Mouse (Mus musculus) liver, embryonic 14.5 days (tissue): ENCODE measurements around the gene Popdc3. TPM values are rescaled to one million over a fixed set of nuclear protein-coding genes. Genes with fewer than 3 reads are reported as not detected.

Experiments used
- ATAC-seq: fragments of 200-750 bp; cut with Nextera tagmentation; 2 replicates; pipeline ENCODE4 v1.8.0; 2017; ENCODE audit warnings: moderate number of reproducible peaks, mild to moderate bottlenecking, moderate library complexity; ENCODE audit not compliant: insufficient read depth
- DNase-seq, 3 experiments: peaks; one replicate each; pipeline ENCODE4 v3.0.0-alpha.2; 2012 to 2013; ENCODE audit warnings: low read depth in 3 of 3, low spot score in 3 of 3
- H3K27ac ChIP-seq: fragments of 300-500 bp; sonication (generic); 2 replicates; pipeline ENCODE4 v1.5.1; 2014; ENCODE audit warnings: moderate library complexity, mild to moderate bottlenecking, control low read depth, inconsistent platforms
- H3K27me3 ChIP-seq: fragments of 300-500 bp; sonication (generic); 2 replicates; pipeline ENCODE4 v1.6.1; 2014; ENCODE audit warnings: mild to moderate bottlenecking, low read length, moderate library complexity; ENCODE audit not compliant: control insufficient read depth, insufficient read depth
- H3K36me3 ChIP-seq: fragments of 300-500 bp; sonication (generic); replicated peaks from 2 replicates; pipeline ENCODE4 v1.6.1; 2014; ENCODE audit warnings: low read depth; ENCODE audit not compliant: control insufficient read depth, insufficient read depth
- H3K4me1 ChIP-seq, 2 experiments: fragments of 200-500 bp in 1 of 2; fragments of 300-500 bp in 1 of 2; sonication (generic) in 1 of 2; replicated peaks; 2 replicates each; pipeline ENCODE4 v1.6.1; 2012 to 2014; ENCODE audit warnings: antibody characterized with exemption in 1 of 2, inconsistent platforms in 1 of 2, low read length in 1 of 2; ENCODE audit not compliant: control insufficient read depth in 2 of 2, insufficient read depth in 2 of 2
- H3K4me2 ChIP-seq: fragments of 300-500 bp; sonication (generic); 2 replicates; pipeline ENCODE4 v1.6.1; 2014; ENCODE audit warnings: low read depth, mild to moderate bottlenecking, control low read depth, moderate library complexity
- H3K4me3 ChIP-seq, 2 experiments: fragments of 200-500 bp in 1 of 2; fragments of 300-500 bp in 1 of 2; sonication (generic) in 1 of 2; 2 replicates each; pipeline ENCODE4 v1.5.1; 2012 to 2014; ENCODE audit warnings: low read depth in 2 of 2, low read length in 2 of 2, mild to moderate bottlenecking in 2 of 2, control low read depth in 1 of 2, inconsistent platforms in 1 of 2, moderate library complexity in 1 of 2; ENCODE audit not compliant: insufficient read depth in 1 of 2
- H3K9ac ChIP-seq: fragments of 300-500 bp; sonication (generic); replicated peaks from 2 replicates; pipeline ENCODE4 v1.6.1; 2014; ENCODE audit warnings: mild to moderate bottlenecking, control low read depth, moderate library complexity
- H3K9me3 ChIP-seq: fragments of 300-500 bp; sonication (generic); 2 replicates; pipeline ENCODE4 v1.6.1; 2016; ENCODE audit warnings: low read length, mixed read lengths; ENCODE audit not compliant: control insufficient read depth
- CTCF ChIP-seq: IDR thresholded peaks from 2 replicates; pipeline ENCODE4 v1.5.1; 2016; ENCODE audit warnings: antibody characterized with exemption, low read depth, control low read depth
- EP300 ChIP-seq: IDR thresholded peaks from 2 replicates; pipeline ENCODE4 v1.6.1; 2016; ENCODE audit warnings: antibody characterized with exemption, low read depth
- WGBS: fragments of 180-500 bp; shearing (Covaris S2); extraction: QIAGEN DNeasy Blood & Tissue Kit; methylation state at CpG from one replicate; pipeline ENCODE4 v1.1.7; 2014; ENCODE audit not compliant: insufficient replicate concordance; 5-methylcytosine and 5-hydroxymethylcytosine counted together
- polyA plus RNA-seq, 2 experiments: library from polyadenylated mRNA; depleted of rRNA in 1 of 2; stranded (reverse) in 1 of 2; unstranded in 1 of 2; fragments of >200 nt; fragmentation: Nextera tagmentation in 1 of 2; extraction: Ambion mirVana in 1 of 2; gene quantifications; 2 replicates each; pipeline versions ENCODE4 v1.2.1 to v1.2.3; 2012 to 2014

The Popdc3 gene
- polyA plus RNA-seq, 2 experiments, result 0.03 TPM; not detected in 1

- Histone ChIP-seq H3K4me3 (no peak overlapping the region), H3K36me3 (no peaks in the 10 kb centered on the region), H3K27ac (no peak overlapping the region), H3K9ac (no peak overlapping the region), H3K27me3 (peaks cover 5% of the 10 kb centered on the region), H3K9me3 (no peaks in the 10 kb centered on the region), H3K4me2 (no peak overlapping the region), H3K4me1 (no peaks in the 10 kb centered on the region)
- ATAC-seq, result no peak
- TF ChIP-seq CTCF (no peak), EP300 (no peak)
- DNase-seq, result no peak
- 57% methylated on average over 5 of the region's 5 CpGs for WGBS
Observed at GRCm38 (mm10) chr10:45295093-45295492, 117.2 kb downstream of the Popdc3 start.

- no peak overlapping the region for H3K27ac ChIP-seq
- no peak overlapping the region for H3K9ac ChIP-seq
- no peak overlapping the region for H3K4me3 ChIP-seq
- H3K4me2 ChIP-seq, result no peak overlapping the region
- H3K9me3 ChIP-seq, result no peaks in the 10 kb centered on the region
- H3K36me3 ChIP-seq, result no peaks in the 10 kb centered on the region
- H3K27me3 ChIP-seq, result no peaks in the 10 kb centered on the region
- ATAC-seq, result no peak
- TF ChIP-seq CTCF, result no peak
- no peak for TF ChIP-seq EP300
- no peak for DNase-seq
- no peaks in the 10 kb centered on the region for H3K4me1 ChIP-seq
- 67% methylated on average over 6 of the region's 6 CpGs for WGBS
Observed at GRCm38 (mm10) chr10:45298503-45298902, 120.6 kb downstream of the Popdc3 start.

GRCm38 (mm10) chr10:45299509-45299908 is 121.6 kb downstream of the Popdc3 start:
- no peak for ATAC-seq
- no peaks in the 10 kb centered on the region for H3K9me3 ChIP-seq
- TF ChIP-seq CTCF, result no peak
- TF ChIP-seq EP300, result no peak
- H3K4me2 ChIP-seq, result no peak overlapping the region
- H3K27me3 ChIP-seq, result no peaks in the 10 kb centered on the region
- no peak for DNase-seq
- 61% methylated on average over 4 of the region's 4 CpGs for WGBS
- H3K9ac ChIP-seq, result no peak overlapping the region
- no peak overlapping the region for H3K4me3 ChIP-seq
- no peaks in the 10 kb centered on the region for H3K36me3 ChIP-seq
- H3K27ac ChIP-seq, result no peak overlapping the region
- no peaks in the 10 kb centered on the region for H3K4me1 ChIP-seq

- Histone ChIP-seq H3K9me3 (no peaks in the 10 kb centered on the region), H3K4me3 (no peak overlapping the region), H3K36me3 (no peaks in the 10 kb centered on the region), H3K4me2 (no peak overlapping the region), H3K27me3 (no peaks in the 10 kb centered on the region), H3K27ac (no peak overlapping the region), H3K4me1 (no peaks in the 10 kb centered on the region), H3K9ac (no peak overlapping the region)
- WGBS, result 40% methylated on average over 14 of the region's 14 CpGs
- ATAC-seq (no peak), DNase-seq (no peak)
- TF ChIP-seq EP300, result no peak
- no peak for TF ChIP-seq CTCF
Observed at GRCm38 (mm10) chr10:45303315-45304036, 125.6 kb downstream of the Popdc3 start.

DNA sequence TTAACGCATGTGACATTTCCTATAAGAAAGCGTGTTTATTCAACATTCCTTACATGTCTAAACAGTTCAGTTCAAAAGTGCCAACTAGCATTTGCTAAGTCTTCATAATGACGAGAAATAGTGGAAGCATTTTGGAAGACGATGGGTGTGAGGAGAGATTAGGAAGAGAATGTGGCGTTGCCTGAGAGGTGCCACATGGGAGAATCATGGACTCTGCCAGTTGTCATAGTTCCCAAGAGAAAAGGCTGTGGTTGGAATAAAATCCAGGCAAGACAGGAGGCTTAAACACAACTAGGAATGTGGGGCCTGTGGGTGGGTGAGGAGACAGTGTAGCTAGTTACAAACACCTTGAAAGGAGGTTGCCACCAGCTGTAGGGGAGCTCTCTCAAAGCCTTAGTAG is 127.3 kb downstream of the Popdc3 start:
- ATAC-seq (no peak), DNase-seq (no peak)
- no peak overlapping the region for H3K4me3 ChIP-seq
- 63% methylated on average over 5 of the region's 5 CpGs for WGBS
- no peaks in the 10 kb centered on the region for H3K36me3 ChIP-seq
- no peaks in the 10 kb centered on the region for H3K4me1 ChIP-seq
- H3K27ac ChIP-seq, result no peak overlapping the region
- H3K9ac ChIP-seq, result no peak overlapping the region
- no peaks in the 10 kb centered on the region for H3K27me3 ChIP-seq
- no peak overlapping the region for H3K4me2 ChIP-seq
- H3K9me3 ChIP-seq, result no peaks in the 10 kb centered on the region
- TF ChIP-seq EP300 (no peak), CTCF (no peak)
